Mouse (Mus musculus) lung, postnatal 0 days (tissue): ENCODE data around the gene Gins2. TPM values are rescaled to one million over a fixed set of nuclear protein-coding genes. Genes with fewer than 3 reads are reported as not detected.

Experiments
- ATAC-seq: fragments of 200-750 bp; cut with Nextera tagmentation; 2 replicates; pipeline ENCODE4 v1.8.0; 2017; ENCODE audit warnings: moderate library complexity
- DNase-seq: peaks from one replicate; pipeline ENCODE4 v3.0.0-alpha.2; 2016; ENCODE audit warnings: low spot score
- H3K27ac ChIP-seq: fragments of 300-500 bp; sonication (generic); 2 replicates; pipeline ENCODE4 v1.5.1; 2014; ENCODE audit warnings: antibody characterized with exemption, mild to moderate bottlenecking, low read length, mixed read lengths
- H3K27me3 ChIP-seq: fragments of 300-500 bp; sonication (generic); replicated peaks from 2 replicates; pipeline ENCODE4 v1.6.1; 2014; ENCODE audit warnings: low read length, mixed read lengths; ENCODE audit not compliant: insufficient read depth
- H3K36me3 ChIP-seq: fragments of 300-500 bp; sonication (generic); 2 replicates; pipeline ENCODE4 v1.6.1; 2014; ENCODE audit warnings: low read length, mixed read lengths; ENCODE audit not compliant: insufficient read depth
- H3K4me1 ChIP-seq: fragments of 300-500 bp; sonication (generic); 2 replicates; pipeline ENCODE4 v1.6.1; 2014; ENCODE audit warnings: antibody characterized with exemption, low read depth, low read length, mixed read lengths; ENCODE audit not compliant: insufficient read depth
- H3K4me2 ChIP-seq: fragments of 300-500 bp; sonication (generic); replicated peaks from 2 replicates; pipeline ENCODE4 v1.6.1; 2014; ENCODE audit warnings: low read depth, mild to moderate bottlenecking, low read length, moderate library complexity, mixed read lengths
- H3K4me3 ChIP-seq: fragments of 300-500 bp; sonication (generic); 2 replicates; pipeline ENCODE4 v1.5.1; 2014; ENCODE audit warnings: low read depth, low read length
- H3K9ac ChIP-seq: fragments of 300-500 bp; sonication (generic); replicated peaks from 2 replicates; pipeline ENCODE4 v1.6.1; 2014; ENCODE audit warnings: low read depth, mild to moderate bottlenecking
- H3K9me3 ChIP-seq: fragments of 300-500 bp; sonication (generic); 2 replicates; pipeline ENCODE4 v1.6.1; 2016; ENCODE audit warnings: low read length, mixed read lengths
- CTCF ChIP-seq: IDR thresholded peaks from 2 replicates; pipeline ENCODE4 v1.5.1; 2016; ENCODE audit warnings: antibody characterized with exemption, mild to moderate bottlenecking
- EP300 ChIP-seq: IDR thresholded peaks from 2 replicates; pipeline ENCODE4 v1.6.1; 2016; ENCODE audit warnings: antibody characterized with exemption, mild to moderate bottlenecking, control low read depth
- WGBS: fragments of 180-500 bp; shearing (Covaris S2); extraction: QIAGEN DNeasy Blood & Tissue Kit; methylation state at CpG from one replicate; pipeline ENCODE4 v1.1.7; 2014; 5-methylcytosine and 5-hydroxymethylcytosine counted together
- polyA plus RNA-seq: library from polyadenylated mRNA; unstranded; fragments of >200 nt; fragmentation: Nextera tagmentation; extraction: Ambion mirVana; gene quantifications from 2 replicates; pipeline ENCODE4 v1.2.1, GENCODE M21; 2015

Gene Gins2
- polyA plus RNA-seq, 1 experiment from 2014 or later, result 10.9 TPM

- DNase-seq, result peak; percentile 80
- no peaks in the 10 kb centered on the region for H3K27me3 ChIP-seq
- WGBS, result under 1% methylated on average over 48 of the region's 79 CpGs
- no peak for TF ChIP-seq EP300
- TF ChIP-seq CTCF, result no peak
- no peaks in the 10 kb centered on the region for H3K36me3 ChIP-seq
- H3K4me1 ChIP-seq, result peaks cover 40% of the 10 kb centered on the region
- peak overlapping the region; percentile 92 for H3K27ac ChIP-seq
- H3K9me3 ChIP-seq, result no peaks in the 10 kb centered on the region
- peak overlapping the region; percentile 63 for H3K9ac ChIP-seq
- peak overlapping the region; percentile 58 for H3K4me3 ChIP-seq
- no peak for ATAC-seq
- H3K4me2 ChIP-seq, result peak overlapping the region; percentile 98
These were observed 53.4 kb downstream of the Gins2 start for GRCm38 (mm10) chr8:120535452-120536305.

GRCm38 (mm10) chr8:120534504-120535368 lies 54.4 kb downstream of the Gins2 start:
- ATAC-seq (peak; percentile 20), DNase-seq (peak; percentile 95)
- 20% methylated on average over 14 of the region's 14 CpGs for WGBS
- H3K4me2 ChIP-seq, result no peak overlapping the region
- H3K4me1 ChIP-seq, result peaks cover 35% of the 10 kb centered on the region
- no peak overlapping the region for H3K9ac ChIP-seq
- H3K36me3 ChIP-seq, result no peaks in the 10 kb centered on the region
- H3K27me3 ChIP-seq, result no peaks in the 10 kb centered on the region
- TF ChIP-seq EP300, result no peak
- TF ChIP-seq CTCF, result peak; percentile 100
- no peak overlapping the region for H3K4me3 ChIP-seq
- no peak overlapping the region for H3K27ac ChIP-seq
- H3K9me3 ChIP-seq, result no peaks in the 10 kb centered on the region

- Histone ChIP-seq H3K4me1 (peaks cover 32% of the 10 kb centered on the region), H3K27ac (no peak overlapping the region), H3K4me2 (no peak overlapping the region), H3K4me3 (no peak overlapping the region), H3K27me3 (no peaks in the 10 kb centered on the region), H3K9me3 (no peaks in the 10 kb centered on the region), H3K36me3 (no peaks in the 10 kb centered on the region), H3K9ac (no peak overlapping the region)
- ATAC-seq (no peak), DNase-seq (no peak)
- WGBS, result 63% methylated on average over 8 of the region's 8 CpGs
- TF ChIP-seq EP300 (no peak), CTCF (no peak)
These were observed 55.0 kb downstream of the Gins2 start for GRCm38 (mm10) chr8:120534080-120534479.

GRCm38 (mm10) chr8:120533380-120533779 lies 55.7 kb downstream of the Gins2 start:
- no peak overlapping the region for H3K4me3 ChIP-seq
- H3K9ac ChIP-seq, result no peak overlapping the region
- 61% methylated on average over 3 of the region's 3 CpGs for WGBS
- H3K27me3 ChIP-seq, result no peaks in the 10 kb centered on the region
- TF ChIP-seq EP300 (no peak), CTCF (no peak)
- no peak for DNase-seq
- no peaks in the 10 kb centered on the region for H3K9me3 ChIP-seq
- no peaks in the 10 kb centered on the region for H3K36me3 ChIP-seq
- no peak overlapping the region for H3K4me2 ChIP-seq
- H3K4me1 ChIP-seq, result peaks cover 29% of the 10 kb centered on the region
- H3K27ac ChIP-seq, result no peak overlapping the region
- ATAC-seq, result no peak

GRCm38 (mm10) chr8:120532517-120533215 lies 56.4 kb downstream of the Gins2 start:
- no peaks in the 10 kb centered on the region for H3K9me3 ChIP-seq
- peaks cover 29% of the 10 kb centered on the region for H3K4me1 ChIP-seq
- H3K27me3 ChIP-seq, result no peaks in the 10 kb centered on the region
- peak overlapping the region; percentile 38; the same call in 1 of the 2 replicates for H3K27ac ChIP-seq
- no peak overlapping the region for H3K9ac ChIP-seq
- ATAC-seq, result 0 out of 2 replicates have a peak, but pooled peaks have one; percentile 8
- WGBS, result 7% methylated on average over 22 of the region's 29 CpGs
- H3K4me3 ChIP-seq, result no peak overlapping the region
- peak overlapping the region; percentile 42 for H3K4me2 ChIP-seq
- no peaks in the 10 kb centered on the region for H3K36me3 ChIP-seq
- peak; percentile 69 for DNase-seq
- no peak for TF ChIP-seq EP300
- no peak for TF ChIP-seq CTCF
